Mouse (Mus musculus) telencephalon, adult 2 months (tissue): ENCODE data around the gene Klk1b11.
A peak's percentile ranks its signal among the peaks of the same experiment; 100 is the strongest.
"Not testable (repeated sequence)": the region's sequence is repeated elsewhere in the genome, so short reads cannot be mapped to it uniquely, and the experiment has no call there.

Source experiments
- DNase-seq: peaks from one replicate; pipeline ENCODE4 v3.0.0-alpha.2; 2011; ENCODE audit warnings: low read depth, low spot score

Klk1b11 gene

DNA sequence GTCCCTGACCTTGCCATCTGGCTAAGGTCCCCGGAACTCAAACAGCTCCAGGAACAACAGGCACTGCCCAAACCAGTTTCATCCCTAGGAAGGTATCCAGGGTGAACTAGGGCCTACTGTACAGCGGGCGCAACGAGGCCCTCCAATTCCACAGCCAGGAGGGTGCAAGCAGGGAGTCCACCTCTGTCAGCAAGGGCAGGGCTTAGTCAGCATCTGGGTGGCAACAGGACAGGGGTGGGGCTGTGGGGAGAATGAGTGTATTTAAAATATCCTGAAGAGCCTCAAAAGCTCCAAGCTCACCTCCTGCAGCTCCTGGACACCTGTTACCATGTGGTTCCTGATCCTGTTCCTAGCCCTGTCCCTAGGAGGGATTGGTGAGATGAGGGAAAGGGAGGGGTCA lies at the start of gene Klk1b11:
Gene Klk1b11, plus strand, starts transcription at position 301 of the 400 bp plus-strand sequence.
- DNase-seq = not testable (repeated sequence)

DNA sequence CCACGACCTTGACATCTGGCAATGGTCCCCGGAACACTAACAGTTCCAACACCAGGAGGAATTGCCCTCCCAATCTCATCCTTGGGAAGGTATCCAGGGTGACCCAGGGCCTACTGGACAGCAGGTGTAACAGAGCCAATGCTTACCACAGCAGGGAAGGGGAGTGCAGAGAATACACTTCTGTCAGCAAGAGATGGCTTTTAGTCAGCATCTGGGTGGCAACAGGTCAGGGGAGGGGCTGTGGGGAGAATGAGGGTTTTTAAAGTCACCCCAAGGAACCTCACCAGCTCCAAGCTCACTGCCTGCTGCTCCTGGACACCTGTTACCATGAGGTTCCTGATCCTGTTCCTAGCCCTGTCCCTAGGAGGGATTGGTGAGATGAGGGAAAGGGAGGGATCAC lies 45.3 kb upstream of the Klk1b11 start, which contains the start of gene Klk1b8:
Gene Klk1b8, plus strand, starts transcription at position 301 of the 400 bp plus-strand sequence.
- no peak for DNase-seq

DNA sequence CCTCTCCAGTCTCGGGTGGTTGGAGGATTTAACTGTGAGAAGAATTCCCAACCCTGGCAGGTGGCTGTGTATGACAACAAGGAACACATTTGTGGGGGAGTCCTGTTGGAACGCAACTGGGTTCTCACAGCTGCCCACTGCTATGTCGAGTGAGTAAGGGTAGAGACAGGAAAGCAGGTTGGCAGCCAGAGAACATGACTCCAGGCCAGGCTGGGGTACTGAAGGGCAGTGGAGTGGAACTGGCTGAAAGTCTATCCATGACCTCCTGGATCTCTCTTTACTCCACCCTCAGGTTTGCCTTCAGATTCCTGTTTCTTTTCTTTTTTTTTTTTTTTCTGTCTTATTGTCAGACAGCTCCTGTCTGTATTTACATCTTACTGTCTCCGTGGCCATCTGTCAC lies 43.0 kb upstream of the Klk1b11 start:
- peak; percentile 12 for DNase-seq

- no peak for DNase-seq
Measured at GRCm38 (mm10) chr7:43966451-43966850, 29.2 kb upstream of the Klk1b11 start, which contains the start of gene Klk1b1. Gene Klk1b1, plus strand, starts transcription at chr7:43966751.

GRCm38 (mm10) chr7:43967058-43967457 lies 28.6 kb upstream of the Klk1b11 start:
- DNase-seq = no peak

DNA sequence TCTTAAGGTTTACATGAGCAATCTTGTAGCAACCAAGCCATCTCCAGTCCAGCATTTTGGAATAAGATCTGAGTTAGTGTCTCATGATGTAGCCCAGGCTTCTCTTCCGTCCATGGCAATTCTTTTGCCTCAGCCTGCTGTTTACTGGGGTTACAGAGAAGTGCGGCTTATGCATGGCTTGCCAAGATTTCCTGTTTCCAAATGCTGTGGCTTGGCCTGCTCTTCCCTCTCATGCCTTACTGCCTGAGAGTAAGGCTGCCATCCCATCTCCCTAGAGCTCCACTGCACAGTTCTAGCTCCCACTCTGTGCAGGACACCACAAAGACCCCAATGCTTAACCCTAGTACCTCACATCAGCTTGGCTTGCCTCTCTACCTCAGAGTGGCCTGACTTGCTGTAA lies 28.1 kb upstream of the Klk1b11 start:
- DNase-seq = no peak

DNA sequence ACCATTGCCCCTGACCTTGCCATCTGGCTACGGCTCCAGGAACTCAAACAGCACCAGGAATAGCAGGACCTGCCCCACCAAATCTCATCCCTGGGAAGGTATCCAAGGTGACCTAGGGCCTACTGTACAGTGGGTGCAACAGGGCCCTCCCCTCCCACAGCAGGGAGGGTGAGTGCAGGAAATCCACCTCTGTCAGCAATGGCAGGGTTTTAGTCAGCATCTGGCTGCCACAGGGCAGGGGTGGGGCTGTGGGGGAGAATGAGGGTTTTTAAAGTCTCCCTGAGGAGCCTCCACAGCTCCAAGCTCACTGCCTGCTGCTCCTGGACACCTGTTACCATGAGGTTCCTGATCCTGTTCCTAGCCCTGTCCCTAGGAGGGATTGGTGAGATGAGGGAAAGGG lies 19.9 kb upstream of the Klk1b11 start, which contains the start of gene Klk1b9:
Gene Klk1b9, plus strand, starts transcription at position 301 of the 400 bp plus-strand sequence.
- DNase-seq = not testable (repeated sequence)

GRCm38 (mm10) chr7:43985657-43986056 lies 10.0 kb upstream of the Klk1b11 start:
- DNase-seq = no peak

GRCm38 (mm10) chr7:43994821-43995220 lies 856 bp upstream of the Klk1b11 start:
- not testable (repeated sequence) for DNase-seq

DNA sequence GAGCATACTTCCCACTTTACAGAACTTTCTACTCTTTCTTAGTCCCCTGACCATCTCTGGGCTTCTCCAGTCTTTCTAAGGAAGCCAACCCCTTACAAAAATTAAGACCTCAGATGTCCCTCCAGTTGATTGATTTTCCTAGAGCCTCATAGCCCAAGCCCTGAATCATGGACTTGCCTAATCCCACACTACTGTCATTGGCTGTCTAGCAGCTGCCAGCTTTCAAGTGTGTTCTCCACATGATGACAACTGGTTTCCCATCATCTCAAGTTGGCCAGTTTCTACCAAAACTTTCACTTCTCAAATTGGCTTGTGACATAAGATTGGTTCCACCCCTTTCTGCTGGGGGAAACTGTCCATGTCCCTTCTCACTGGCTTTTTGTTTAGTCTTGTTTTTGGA lies 9.2 kb downstream of the Klk1b11 start:
- DNase-seq = no peak

- DNase-seq = not testable (repeated sequence)
Measured at GRCm38 (mm10) chr7:44011868-44012267, 16.2 kb downstream of the Klk1b11 start, which contains the start of gene Klk1b26. Gene Klk1b26, plus strand, starts transcription at chr7:44012168.

- DNase-seq = peak; percentile 16
Measured at GRCm38 (mm10) chr7:44014666-44015065, 19.0 kb downstream of the Klk1b11 start.

GRCm38 (mm10) chr7:44015071-44015470 lies 19.4 kb downstream of the Klk1b11 start:
- DNase-seq = peak; percentile 10
